Mouse (Mus musculus): ENCODE data around the gene Btg2. TPM values are rescaled to one million over a fixed set of nuclear protein-coding genes. Genes with fewer than 3 reads are reported as not detected.

Btg2 gene
- total and polyA plus RNA-seq, 3 experiments: 29.9 to 33.5 (median 31.0) TPM

DNA sequence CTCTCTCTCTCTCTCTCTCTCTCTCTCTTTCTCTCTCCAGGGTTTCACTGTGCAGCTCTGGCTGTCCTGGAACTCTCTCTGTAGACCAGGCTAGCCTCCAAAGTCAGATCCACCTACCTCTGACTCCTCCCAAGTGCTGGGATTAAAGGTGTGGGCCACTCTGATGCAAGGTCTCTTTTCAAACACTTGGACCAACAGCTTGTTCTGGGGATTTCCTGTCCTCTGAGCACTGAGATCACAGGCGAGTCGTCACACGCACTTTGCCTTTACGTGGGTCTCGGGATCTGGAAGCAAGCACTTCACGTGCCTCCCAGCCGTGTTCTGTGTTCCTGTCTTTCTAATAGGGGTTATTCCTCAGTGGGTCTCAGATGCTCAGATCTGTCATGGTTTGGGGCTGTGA, 35.1 kb upstream of the Btg2 start:
- 73% methylated on average over 7 of the region's 7 CpGs for WGBS
- Histone ChIP-seq H3K27me3 (ENCODE audit: control insufficient read depth, insufficient read depth, low read length) (no peaks in the 10 kb centered on the region), H3K4me1 (ENCODE audit: control insufficient read depth, insufficient read depth, low read length) (no peaks in the 10 kb centered on the region), H3K9ac (ENCODE audit: low read depth, low read length) (no peak overlapping the region), H3K4me3 (no peak overlapping the region), H3K27ac (no peak overlapping the region), H3K79me2 (replicated peaks; ENCODE audit: control insufficient read depth, insufficient read depth, low read length) (no peaks in the 10 kb centered on the region), H3K36me3 (ENCODE audit: control insufficient read depth, insufficient read depth, low read length) (no peaks in the 10 kb centered on the region)
- DNase-seq: no peak
- TF ChIP-seq POLR2A (IDR thresholded peaks at IDR 0.05; ENCODE audit: insufficient read depth, low read depth, low read length) (no peak), EP300 (IDR thresholded peaks at IDR 0.05; ENCODE audit: insufficient read depth, low read depth, low read length) (no peak), CTCF (IDR thresholded peaks at IDR 0.05) (no peak)
- intact Hi-C loops (cut with DNase I): no loop called here

- Histone ChIP-seq H3K4me1 (ENCODE audit: control insufficient read depth, insufficient read depth, low read length) (no peaks in the 10 kb centered on the region), H3K27ac (no peak overlapping the region), H3K27me3 (ENCODE audit: control insufficient read depth, insufficient read depth, low read length) (no peaks in the 10 kb centered on the region), H3K36me3 (ENCODE audit: control insufficient read depth, insufficient read depth, low read length) (no peaks in the 10 kb centered on the region), H3K4me3 (no peak overlapping the region), H3K79me2 (replicated peaks; ENCODE audit: control insufficient read depth, insufficient read depth, low read length) (no peaks in the 10 kb centered on the region), H3K9ac (ENCODE audit: low read depth, low read length) (no peak overlapping the region)
- TF ChIP-seq POLR2A (IDR thresholded peaks at IDR 0.05; ENCODE audit: insufficient read depth, low read depth, low read length) (no peak), CTCF (IDR thresholded peaks at IDR 0.05) (no peak), EP300 (IDR thresholded peaks at IDR 0.05; ENCODE audit: insufficient read depth, low read depth, low read length) (no peak)
- intact Hi-C loops (cut with DNase I): no loop called here
- WGBS: 71% methylated on average over 5 of the region's 5 CpGs
- peak in 1 of 2 experiments; percentile 8 for DNase-seq
These were observed 34.6 kb upstream of the Btg2 start for GRCm38 (mm10) chr1:134113560-134113959.

DNA sequence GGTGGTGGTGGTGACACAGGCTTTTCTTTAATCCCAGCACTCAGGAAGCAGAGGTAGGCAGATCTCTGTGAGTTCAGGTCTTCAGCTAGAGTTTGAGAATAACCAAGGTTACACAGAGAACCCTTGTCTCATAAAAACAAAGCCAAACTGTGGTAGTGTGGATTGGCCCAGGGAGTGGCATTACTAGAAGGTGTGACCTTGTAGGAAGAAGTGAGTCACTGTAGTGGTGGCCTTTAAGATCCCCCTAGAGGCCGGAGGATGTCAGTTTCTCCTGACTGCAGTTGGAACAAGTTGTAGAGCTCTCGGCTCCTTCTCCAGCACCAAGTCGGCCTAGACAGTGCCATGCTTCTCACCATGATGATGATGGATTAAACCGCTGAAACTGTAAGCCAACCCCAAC, 32.1 kb upstream of the Btg2 start, which contains the start of gene Chit1:
Gene Chit1 (plus strand): TSS at position 264 of the 400 bp plus-strand sequence.
- H3K4me1 ChIP-seq (ENCODE audit: control insufficient read depth, insufficient read depth, low read length): peaks cover 1% of the 10 kb centered on the region; the same call in 1 of the 2 replicates
- H3K4me3 ChIP-seq: no peak within 1 kb of the TSS
- no peaks in the 10 kb centered on the region for H3K36me3 ChIP-seq (ENCODE audit: control insufficient read depth, insufficient read depth, low read length)
- intact Hi-C loops (cut with DNase I): no loop called here
- 64% methylated on average over 4 of the region's 4 CpGs for WGBS
- no peak within 1 kb of the TSS for H3K9ac ChIP-seq (ENCODE audit: low read depth, low read length)
- DNase-seq: peak in 1 of 2 experiments; percentile 10
- H3K79me2 ChIP-seq (replicated peaks; ENCODE audit: control insufficient read depth, insufficient read depth, low read length): no peaks in the 10 kb centered on the region
- H3K27me3 ChIP-seq (ENCODE audit: control insufficient read depth, insufficient read depth, low read length): no peaks in the 10 kb centered on the region
- peak; percentile 28 for TF ChIP-seq CTCF (IDR thresholded peaks at IDR 0.05)
- TF ChIP-seq POLR2A (IDR thresholded peaks at IDR 0.05; ENCODE audit: insufficient read depth, low read depth, low read length): no peak
- H3K27ac ChIP-seq: no peak within 1 kb of the TSS

GRCm38 (mm10) chr1:134110449-134110848, 31.5 kb upstream of the Btg2 start:
- Histone ChIP-seq H3K79me2 (replicated peaks; ENCODE audit: control insufficient read depth, insufficient read depth, low read length) (no peaks in the 10 kb centered on the region), H3K27ac (no peak overlapping the region), H3K4me1 (ENCODE audit: control insufficient read depth, insufficient read depth, low read length) (peaks cover 1% of the 10 kb centered on the region; the same call in 1 of the 2 replicates), H3K9ac (ENCODE audit: low read depth, low read length) (no peak overlapping the region), H3K4me3 (no peak overlapping the region), H3K36me3 (ENCODE audit: control insufficient read depth, insufficient read depth, low read length) (no peaks in the 10 kb centered on the region), H3K27me3 (ENCODE audit: control insufficient read depth, insufficient read depth, low read length) (no peaks in the 10 kb centered on the region)
- peak in 1 of 2 experiments; percentile 5 for DNase-seq
- intact Hi-C loops (cut with DNase I): no loop called here
- WGBS: 86% methylated on average over 5 of the region's 5 CpGs
- TF ChIP-seq EP300 (IDR thresholded peaks at IDR 0.05; ENCODE audit: insufficient read depth, low read depth, low read length) (no peak), CTCF (IDR thresholded peaks at IDR 0.05) (no peak), POLR2A (IDR thresholded peaks at IDR 0.05; ENCODE audit: insufficient read depth, low read depth, low read length) (no peak)

DNA sequence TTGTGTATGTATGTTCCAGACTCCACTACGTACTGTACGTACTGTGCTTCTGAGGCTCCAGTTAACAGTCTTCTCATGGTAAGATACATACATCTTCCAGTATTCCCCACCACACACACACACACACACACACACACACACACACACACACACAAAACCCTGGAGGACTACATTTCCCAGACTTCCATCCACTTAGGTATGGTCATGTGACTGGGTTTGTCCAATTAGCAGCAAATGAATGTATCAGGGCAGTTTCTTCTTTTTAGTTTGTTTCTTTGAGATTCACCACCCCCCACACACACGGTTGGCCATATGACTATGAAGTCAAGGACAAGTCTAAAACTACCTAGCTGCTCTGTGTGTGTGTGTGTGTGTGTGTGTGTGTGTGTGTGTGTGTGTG, 31.1 kb upstream of the Btg2 start:
- Histone ChIP-seq H3K27ac (no peak overlapping the region), H3K79me2 (replicated peaks; ENCODE audit: control insufficient read depth, insufficient read depth, low read length) (no peaks in the 10 kb centered on the region), H3K9ac (ENCODE audit: low read depth, low read length) (no peak overlapping the region), H3K4me1 (ENCODE audit: control insufficient read depth, insufficient read depth, low read length) (peaks cover 1% of the 10 kb centered on the region; the same call in 1 of the 2 replicates), H3K4me3 (no peak overlapping the region), H3K36me3 (ENCODE audit: control insufficient read depth, insufficient read depth, low read length) (no peaks in the 10 kb centered on the region), H3K27me3 (ENCODE audit: control insufficient read depth, insufficient read depth, low read length) (no peaks in the 10 kb centered on the region)
- WGBS: 81% methylated on average over 3 of the region's 3 CpGs
- intact Hi-C loops (cut with DNase I): no loop called here
- no peak for TF ChIP-seq CTCF (IDR thresholded peaks at IDR 0.05)
- TF ChIP-seq POLR2A (IDR thresholded peaks at IDR 0.05; ENCODE audit: insufficient read depth, low read depth, low read length): no peak
- peak in 1 of 2 experiments; percentile 3 for DNase-seq

DNA sequence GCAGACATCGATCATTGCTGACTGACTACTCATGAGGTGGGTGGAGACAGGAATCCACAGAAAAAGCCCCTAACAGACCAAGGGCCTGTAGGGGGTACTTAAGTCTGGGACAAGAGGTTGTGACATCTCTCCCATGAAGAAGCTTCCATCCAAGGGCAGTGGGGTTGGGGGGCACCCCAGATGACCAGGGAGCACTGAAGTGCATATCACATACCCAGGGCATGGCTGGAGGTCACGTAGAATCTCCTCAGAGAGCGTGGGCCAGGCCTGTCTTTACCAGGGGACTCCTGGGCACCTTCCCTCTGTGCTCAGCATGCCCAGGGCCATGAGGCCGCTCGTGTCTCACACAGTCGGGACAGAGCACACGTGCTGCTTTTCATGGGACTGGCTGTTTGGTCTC, 28.9 kb upstream of the Btg2 start:
- H3K27ac ChIP-seq: no peak overlapping the region
- H3K4me1 ChIP-seq (ENCODE audit: control insufficient read depth, insufficient read depth, low read length): peaks cover 6% of the 10 kb centered on the region
- H3K27me3 ChIP-seq (ENCODE audit: control insufficient read depth, insufficient read depth, low read length): no peaks in the 10 kb centered on the region
- WGBS: 91% methylated on average over 7 of the region's 7 CpGs
- H3K4me3 ChIP-seq: no peak overlapping the region
- intact Hi-C loops (cut with DNase I): loop anchor here (5.0 to 10.0 kb wide), 2 partner anchors 145 to 373 kb away; no protein-coding TSS in a partner anchor
- H3K36me3 ChIP-seq (ENCODE audit: control insufficient read depth, insufficient read depth, low read length): no peaks in the 10 kb centered on the region
- DNase-seq: peak in 1 of 2 experiments; percentile 14
- TF ChIP-seq POLR2A (IDR thresholded peaks at IDR 0.05; ENCODE audit: insufficient read depth, low read depth, low read length) (no peak), CTCF (IDR thresholded peaks at IDR 0.05) (no peak), EP300 (IDR thresholded peaks at IDR 0.05; ENCODE audit: insufficient read depth, low read depth, low read length) (no peak)
- H3K9ac ChIP-seq (ENCODE audit: low read depth, low read length): no peak overlapping the region
- H3K79me2 ChIP-seq (replicated peaks; ENCODE audit: control insufficient read depth, insufficient read depth, low read length): no peaks in the 10 kb centered on the region
